Mouse (Mus musculus) small intestine, adult 10 weeks (tissue): ENCODE measurements around the gene Htatip2. TPM values are rescaled to one million over a fixed set of nuclear protein-coding genes. Genes with fewer than 3 reads are reported as not detected.

Experiments used
- polyA plus RNA-seq: library from polyadenylated mRNA; stranded (reverse); fragments of 350-450 nt; fragmentation: Illumina TruSeq; extraction: RNeasy Lipid Tissue Mini Kit (QIAGEN cat#74804); gene quantifications from one replicate; pipeline ENCODE4 v1.2.3, GENCODE M21; 2014; ENCODE audit warnings: low replicate concordance

Htatip2 gene
- 10.7 TPM for polyA plus RNA-seq

GRCm38 (mm10) chr7:49758934-49759571 is at the start of gene Htatip2:
Htatip2 (plus strand) TSS chr7:49759115.

GRCm38 (mm10) chr7:49778114-49778901 is 19.4 kb downstream of the Htatip2 start, which contains the start of gene Prmt3:
Prmt3 (plus strand) TSS chr7:49778346.

Other genes with a start within 250 kb of the Htatip2 start
- gene Dbx1, start 122.3 kb upstream of the Htatip2 start, polyA plus RNA-seq: not detected
- 14.1 TPM for gene Prmt3, start 19.2 kb downstream of the Htatip2 start, polyA plus RNA-seq
- not detected for gene Slc6a5, start 151.0 kb downstream of the Htatip2 start, polyA plus RNA-seq
- gene Nell1, start 215.7 kb downstream of the Htatip2 start, polyA plus RNA-seq: 0.30 TPM